Mouse (Mus musculus) stomach, postnatal 0 days (tissue): ENCODE measurements around the gene Zfp319. TPM values are rescaled to one million over a fixed set of nuclear protein-coding genes. Genes with fewer than 3 reads are reported as not detected.

ENCODE experiments used
- ATAC-seq: fragments of 200-750 bp; cut with Nextera tagmentation; 2 replicates; pipeline ENCODE4 v1.8.0; 2017; ENCODE audit not compliant: low FRiP score, low TSS enrichment
- DNase-seq: peaks from one replicate; pipeline ENCODE4 v3.0.0-alpha.2; 2016; ENCODE audit warnings: low spot score
- H3K27ac ChIP-seq: fragments of 300-500 bp; sonication (generic); replicated peaks from 2 replicates; pipeline ENCODE4 v1.5.1; 2014; ENCODE audit warnings: mild to moderate bottlenecking, control low read depth
- H3K27me3 ChIP-seq: fragments of 300-500 bp; sonication (generic); 2 replicates; pipeline ENCODE4 v1.6.1; 2014; ENCODE audit warnings: low read length; ENCODE audit not compliant: control insufficient read depth, insufficient read depth
- H3K36me3 ChIP-seq: fragments of 300-500 bp; sonication (generic); 2 replicates; pipeline ENCODE4 v1.6.1; 2014; ENCODE audit warnings: low read length, mixed read lengths; ENCODE audit not compliant: control insufficient read depth, insufficient read depth
- H3K4me1 ChIP-seq: fragments of 300-500 bp; sonication (generic); replicated peaks from 2 replicates; pipeline ENCODE4 v1.6.1; 2014; ENCODE audit warnings: antibody characterized with exemption; ENCODE audit not compliant: control insufficient read depth, insufficient read depth
- H3K4me2 ChIP-seq: fragments of 300-500 bp; sonication (generic); replicated peaks from 2 replicates; pipeline ENCODE4 v1.6.1; 2014; ENCODE audit warnings: low read depth, mild to moderate bottlenecking, control low read depth, moderate library complexity
- H3K4me3 ChIP-seq: fragments of 300-500 bp; sonication (generic); 2 replicates; pipeline ENCODE4 v1.5.1; 2014; ENCODE audit warnings: low read depth, low read length, control low read depth
- H3K9ac ChIP-seq: fragments of 300-500 bp; sonication (generic); 2 replicates; pipeline ENCODE4 v1.6.1; 2014; ENCODE audit warnings: mild to moderate bottlenecking, low read length, control low read depth, mixed read lengths
- H3K9me3 ChIP-seq: fragments of 300-500 bp; sonication (generic); 2 replicates; pipeline ENCODE4 v1.6.1; 2016; ENCODE audit warnings: low read length; ENCODE audit not compliant: control insufficient read depth
- CTCF ChIP-seq: IDR thresholded peaks from 2 replicates; pipeline ENCODE4 v1.5.1; 2016; ENCODE audit warnings: antibody characterized with exemption, low read depth, mild to moderate bottlenecking, moderate library complexity
- EP300 ChIP-seq: optimal IDR thresholded peaks from 2 replicates; pipeline ENCODE3; 2016; ENCODE audit warnings: antibody characterized with exemption
- WGBS: fragments of 180-500 bp; shearing (Covaris S2); extraction: QIAGEN DNeasy Blood & Tissue Kit; methylation state at CpG from one replicate; pipeline ENCODE4 v1.1.7; 2014; 5-methylcytosine and 5-hydroxymethylcytosine counted together
- polyA plus RNA-seq: library from polyadenylated mRNA; unstranded; fragments of >200 nt; fragmentation: Nextera tagmentation; extraction: Ambion mirVana; gene quantifications from 2 replicates; pipeline ENCODE4 v1.2.1, GENCODE M21; 2015

Zfp319 gene
- polyA plus RNA-seq, 1 experiment from 2014 or later: 2.5 TPM

- TF ChIP-seq EP300 (no peak), CTCF (peak; percentile 61)
- DNase-seq: peak; percentile 44
- ATAC-seq: no peak
- Histone ChIP-seq H3K9ac (no peak overlapping the region), H3K9me3 (no peaks in the 10 kb centered on the region), H3K27ac (no peak overlapping the region), H3K4me2 (no peak overlapping the region), H3K4me1 (no peaks in the 10 kb centered on the region), H3K4me3 (no peak overlapping the region), H3K27me3 (no peaks in the 10 kb centered on the region), H3K36me3 (no peaks in the 10 kb centered on the region)
- WGBS: 67% methylated on average over 18 of the region's 18 CpGs
These were observed 18.9 kb downstream of the Zfp319 start for GRCm38 (mm10) chr8:95312836-95313235.

- Histone ChIP-seq H3K9me3 (no peaks in the 10 kb centered on the region), H3K4me2 (no peak within 1 kb of the TSS), H3K4me3 (no peak within 1 kb of the TSS), H3K36me3 (no peaks in the 10 kb centered on the region), H3K27me3 (no peaks in the 10 kb centered on the region), H3K4me1 (no peaks in the 10 kb centered on the region), H3K9ac (no peak within 1 kb of the TSS), H3K27ac (no peak within 1 kb of the TSS)
- ATAC-seq (no peak), DNase-seq (no peak)
- TF ChIP-seq EP300 (no peak), CTCF (no peak)
- WGBS: 41% methylated on average over 6 of the region's 6 CpGs
These were observed 21.3 kb downstream of the Zfp319 start, which contains the start of gene Tepp for GRCm38 (mm10) chr8:95310342-95310970. Gene Tepp (plus strand): TSS chr8:95310566.

- 42% methylated on average over 6 of the region's 6 CpGs for WGBS
- Histone ChIP-seq H3K27ac (no peak within 1 kb of the TSS), H3K4me3 (no peak within 1 kb of the TSS), H3K4me2 (no peak within 1 kb of the TSS), H3K9ac (no peak within 1 kb of the TSS), H3K27me3 (no peaks in the 10 kb centered on the region), H3K4me1 (no peaks in the 10 kb centered on the region), H3K9me3 (no peaks in the 10 kb centered on the region), H3K36me3 (no peaks in the 10 kb centered on the region)
- TF ChIP-seq CTCF (no peak), EP300 (no peak)
- DNase-seq (no peak), ATAC-seq (no peak)
These were observed 25.3 kb downstream of the Zfp319 start, which contains the start of gene Cngb1 for GRCm38 (mm10) chr8:95306431-95306830. Gene Cngb1 (minus strand): TSS chr8:95306585.

GRCm38 (mm10) chr8:95305526-95305925 lies 26.2 kb downstream of the Zfp319 start:
- no peaks in the 10 kb centered on the region for H3K4me1 ChIP-seq
- no peaks in the 10 kb centered on the region for H3K36me3 ChIP-seq
- TF ChIP-seq CTCF (no peak), EP300 (no peak)
- DNase-seq (no peak), ATAC-seq (no peak)
- no peak overlapping the region for H3K27ac ChIP-seq
- H3K4me2 ChIP-seq: no peak overlapping the region
- H3K4me3 ChIP-seq: no peak overlapping the region
- H3K9ac ChIP-seq: no peak overlapping the region
- H3K9me3 ChIP-seq: no peaks in the 10 kb centered on the region
- 53% methylated on average over 4 of the region's 4 CpGs for WGBS
- no peaks in the 10 kb centered on the region for H3K27me3 ChIP-seq

GRCm38 (mm10) chr8:95302410-95302809 lies 29.3 kb downstream of the Zfp319 start:
- H3K9ac ChIP-seq: no peak overlapping the region
- H3K36me3 ChIP-seq: no peaks in the 10 kb centered on the region
- H3K4me2 ChIP-seq: no peak overlapping the region
- no peak overlapping the region for H3K27ac ChIP-seq
- no peaks in the 10 kb centered on the region for H3K27me3 ChIP-seq
- H3K9me3 ChIP-seq: no peaks in the 10 kb centered on the region
- no peaks in the 10 kb centered on the region for H3K4me1 ChIP-seq
- peak; percentile 85 for TF ChIP-seq CTCF
- TF ChIP-seq EP300: no peak
- no peak overlapping the region for H3K4me3 ChIP-seq
- WGBS: 25% methylated on average over 5 of the region's 5 CpGs
- peak; percentile 57 for DNase-seq
- no peak for ATAC-seq

GRCm38 (mm10) chr8:95293891-95294290 lies 37.9 kb downstream of the Zfp319 start:
- 63% methylated on average over 7 of the region's 7 CpGs for WGBS
- Histone ChIP-seq H3K27ac (peak overlapping the region; percentile 49; the same call in 1 of the 2 replicates), H3K9me3 (no peaks in the 10 kb centered on the region), H3K9ac (peak overlapping the region; percentile 41), H3K4me3 (peak overlapping the region; percentile 15; the same call in 1 of the 2 replicates), H3K27me3 (no peaks in the 10 kb centered on the region), H3K36me3 (no peaks in the 10 kb centered on the region), H3K4me1 (no peaks in the 10 kb centered on the region), H3K4me2 (peak overlapping the region; percentile 35)
- TF ChIP-seq CTCF (no peak), EP300 (no peak)
- DNase-seq (no peak), ATAC-seq (peak; percentile 31; the same call in 1 of the 2 replicates)
